Mouse (Mus musculus) spleen, postnatal 0 days (tissue): ENCODE results near the gene Srpx2. TPM values are rescaled to one million over a fixed set of nuclear protein-coding genes. Genes with fewer than 3 reads are reported as not detected.

Source experiments
- polyA plus RNA-seq: library from polyadenylated mRNA; unstranded; fragments of >200 nt; fragmentation: Nextera tagmentation; extraction: Ambion mirVana; gene quantifications from 2 replicates; pipeline ENCODE4 v1.2.1, GENCODE M21; 2015

Gene Srpx2
- 5.6 and 8.4 TPM in 2 replicates for polyA plus RNA-seq

GRCm38 (mm10) chrX:133908261-133908660 lies at the start of gene Srpx2:
Gene Srpx2 (plus strand): TSS chrX:133908426.

GRCm38 (mm10) chrX:133898014-133898542 lies 10.1 kb upstream of the Srpx2 start, which contains the start of gene Tspan6:
Gene Tspan6 (minus strand): TSS chrX:133898429.

GRCm38 (mm10) chrX:133981231-133982002 lies 73.2 kb downstream of the Srpx2 start, which contains the start of gene Sytl4:
Gene Sytl4 (minus strand): TSS chrX:133981812.

Other genes starting within 250 kb of the Srpx2 start
- 0.08 and 0.22 TPM in 2 replicates for gene Pcdh19, start 219.4 kb upstream of the Srpx2 start, polyA plus RNA-seq
- gene Tnmd, start 57.4 kb upstream of the Srpx2 start, polyA plus RNA-seq, result 0.08 and 0.10 TPM in 2 replicates
- 24.6 and 29.3 TPM in 2 replicates for gene Tspan6, start 10.0 kb upstream of the Srpx2 start, polyA plus RNA-seq
- 1.00 and 1.1 TPM in 2 replicates for gene Sytl4, start 73.4 kb downstream of the Srpx2 start, polyA plus RNA-seq
- 20.9 and 22.1 TPM in 2 replicates for gene Cstf2, start 150.8 kb downstream of the Srpx2 start, polyA plus RNA-seq